Mouse (Mus musculus): Measurements from ENCODE around the gene Zfp639. TPM values are rescaled to one million over a fixed set of nuclear protein-coding genes. Genes with fewer than 3 reads are reported as not detected.

The Zfp639 gene
- polyA plus RNA-seq, 1 experiment from 2014 or later = 15.0 TPM

DNA sequence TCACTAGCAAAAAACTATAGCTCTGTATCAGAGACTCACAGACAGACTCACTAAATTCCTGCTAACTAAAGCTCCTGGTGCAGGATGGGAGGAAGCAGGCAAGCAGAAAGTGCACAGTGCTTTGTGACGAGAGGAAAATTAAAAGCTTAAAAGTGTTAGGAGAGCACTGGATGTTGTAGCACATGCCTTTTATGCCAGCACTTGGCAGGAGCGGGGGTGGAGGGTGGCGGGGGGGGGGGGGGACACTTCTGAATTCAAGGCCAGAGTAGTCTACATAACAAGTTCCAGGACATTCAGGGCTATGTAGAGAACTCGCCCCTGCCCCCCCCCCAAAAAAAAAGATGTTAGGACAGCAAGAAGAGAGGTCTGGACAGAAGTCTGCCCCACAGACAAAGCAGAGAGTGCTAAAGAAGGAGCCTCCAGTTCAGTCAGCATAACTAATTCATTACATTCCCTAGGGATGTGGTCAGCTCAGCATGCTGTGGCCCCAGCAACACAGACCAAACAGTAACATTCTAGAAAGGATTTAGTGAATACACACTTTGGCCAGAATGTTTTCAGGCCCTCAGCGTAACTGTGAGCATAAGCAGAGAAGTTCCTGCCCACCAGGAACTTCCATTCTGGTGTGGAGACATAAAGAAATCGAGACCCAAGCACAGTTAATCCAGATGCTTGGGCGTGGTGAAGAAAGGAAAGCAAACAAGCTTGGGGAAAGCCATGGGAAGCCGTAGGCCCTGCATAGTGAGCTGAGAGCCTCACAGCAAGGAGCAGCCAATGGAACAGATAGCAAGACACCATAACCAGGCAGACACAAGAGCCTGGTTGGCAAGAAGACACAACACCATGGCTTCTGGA is 14.0 kb upstream of the Zfp639 start:
- Histone ChIP-seq H3K4me3 (ENCODE audit: low read depth, low read length) (no peak overlapping the region), H3K4me2 (ENCODE audit: low read depth, low read length) (no peak overlapping the region), H3K36me3 (ENCODE audit: control insufficient read depth, insufficient read depth) (no peaks in the 10 kb centered on the region), H3K27me3 (ENCODE audit: control insufficient read depth, insufficient read depth, low read depth, low read length) (no peaks in the 10 kb centered on the region), H3K9me3 (replicated peaks; ENCODE audit: control insufficient read depth, low read length) (no peaks in the 10 kb centered on the region), H3K9ac (ENCODE audit: low read depth, low read length) (no peak overlapping the region), H3K27ac (ENCODE audit: low read length) (no peak overlapping the region), H3K4me1 (ENCODE audit: control insufficient read depth, low read depth, low read length) (no peaks in the 10 kb centered on the region; the same call in none of the 2 replicates)
- WGBS (ENCODE audit: insufficient replicate concordance) = 46% methylated on average over 8 of the region's 8 CpGs
- ATAC-seq (ENCODE audit: low read depth) = no peak

DNA sequence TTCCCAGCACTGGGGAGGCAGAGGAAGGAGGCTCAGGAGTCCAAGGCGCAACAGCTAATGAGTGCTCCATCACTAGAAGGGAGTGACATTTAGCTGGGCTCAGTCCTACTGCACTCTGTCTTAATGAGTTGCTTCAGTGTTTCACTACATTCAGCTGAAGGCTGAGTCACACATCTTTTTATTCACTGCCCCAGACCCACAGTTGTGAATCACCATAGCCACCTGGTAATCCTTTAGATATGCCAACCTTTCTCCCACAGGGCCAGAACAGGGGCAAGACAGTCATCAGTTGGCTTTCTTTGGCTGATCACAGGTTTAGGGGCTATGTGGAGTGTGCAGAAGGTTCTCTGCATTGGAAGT is 13.4 kb upstream of the Zfp639 start:
- Histone ChIP-seq H3K4me3 (ENCODE audit: low read depth, low read length) (no peak overlapping the region), H3K36me3 (ENCODE audit: control insufficient read depth, insufficient read depth) (no peaks in the 10 kb centered on the region), H3K27ac (ENCODE audit: low read length) (no peak overlapping the region), H3K9ac (ENCODE audit: low read depth, low read length) (no peak overlapping the region), H3K4me1 (ENCODE audit: control insufficient read depth, low read depth, low read length) (no peaks in the 10 kb centered on the region; the same call in none of the 2 replicates), H3K4me2 (ENCODE audit: low read depth, low read length) (no peak overlapping the region), H3K27me3 (ENCODE audit: control insufficient read depth, insufficient read depth, low read depth, low read length) (no peaks in the 10 kb centered on the region), H3K9me3 (replicated peaks; ENCODE audit: control insufficient read depth, low read length) (no peaks in the 10 kb centered on the region)
- ATAC-seq (ENCODE audit: low read depth) = no peak
- 84% methylated on average over 1 of the region's 1 CpGs for WGBS (ENCODE audit: insufficient replicate concordance)

DNA sequence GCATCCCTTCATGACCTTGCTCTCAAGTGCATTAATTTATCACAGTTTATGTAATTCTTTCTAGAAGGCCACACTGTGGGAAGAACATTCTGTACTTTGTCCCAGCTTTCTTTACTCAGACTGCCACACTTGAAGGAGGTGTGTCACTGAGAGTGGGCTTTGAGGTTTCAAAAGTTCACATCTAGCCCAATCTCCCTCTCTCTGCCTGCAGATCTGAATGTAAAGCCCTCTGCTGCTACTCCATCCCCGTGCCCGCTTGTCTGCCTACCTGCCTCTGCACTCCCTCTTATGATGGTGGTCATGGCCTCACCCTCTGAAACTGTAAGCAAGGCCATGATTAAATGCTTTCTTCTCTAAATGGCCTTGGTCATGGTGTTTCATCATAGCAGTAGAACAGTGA is 9.7 kb upstream of the Zfp639 start:
- 72% methylated on average over 2 of the region's 2 CpGs for WGBS (ENCODE audit: insufficient replicate concordance)
- no peak overlapping the region for H3K4me3 ChIP-seq (ENCODE audit: low read depth, low read length)
- ATAC-seq (ENCODE audit: low read depth) = no peak
- H3K36me3 ChIP-seq (ENCODE audit: control insufficient read depth, insufficient read depth) = no peaks in the 10 kb centered on the region
- H3K27me3 ChIP-seq (ENCODE audit: control insufficient read depth, insufficient read depth, low read depth, low read length) = no peaks in the 10 kb centered on the region
- H3K9ac ChIP-seq (ENCODE audit: low read depth, low read length) = no peak overlapping the region
- no peak overlapping the region for H3K27ac ChIP-seq (ENCODE audit: low read length)
- H3K9me3 ChIP-seq (replicated peaks; ENCODE audit: control insufficient read depth, low read length) = no peaks in the 10 kb centered on the region
- no peaks in the 10 kb centered on the region; the same call in none of the 2 replicates for H3K4me1 ChIP-seq (ENCODE audit: control insufficient read depth, low read depth, low read length)
- H3K4me2 ChIP-seq (ENCODE audit: low read depth, low read length) = no peak overlapping the region

DNA sequence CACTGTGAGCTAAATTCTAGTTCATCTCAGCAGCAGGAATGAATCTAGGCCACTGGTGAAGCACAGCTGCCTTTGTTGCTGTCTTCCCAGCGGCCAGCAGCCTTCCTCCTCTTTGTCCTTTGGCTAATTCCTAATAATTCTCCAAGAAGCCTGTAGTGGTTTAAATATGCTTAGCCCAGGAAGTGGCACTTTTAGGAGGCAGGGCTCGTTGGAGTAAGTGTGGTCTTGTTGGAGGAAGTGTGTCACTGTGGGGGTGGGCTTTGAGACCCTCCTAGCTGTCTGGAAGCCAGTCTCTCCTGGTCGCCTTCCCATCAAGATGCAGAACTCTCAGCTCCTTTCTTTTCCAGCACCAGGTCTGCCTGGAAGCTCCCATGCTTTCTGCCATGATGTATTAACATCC is 4.2 kb upstream of the Zfp639 start:
- Histone ChIP-seq H3K36me3 (ENCODE audit: control insufficient read depth, insufficient read depth) (no peaks in the 10 kb centered on the region), H3K9me3 (replicated peaks; ENCODE audit: control insufficient read depth, low read length) (no peaks in the 10 kb centered on the region), H3K4me3 (ENCODE audit: low read depth, low read length) (no peak overlapping the region), H3K9ac (ENCODE audit: low read depth, low read length) (no peak overlapping the region), H3K27ac (ENCODE audit: low read length) (no peak overlapping the region), H3K4me2 (ENCODE audit: low read depth, low read length) (no peak overlapping the region), H3K27me3 (ENCODE audit: control insufficient read depth, insufficient read depth, low read depth, low read length) (no peaks in the 10 kb centered on the region), H3K4me1 (ENCODE audit: control insufficient read depth, low read depth, low read length) (peaks cover 12% of the 10 kb centered on the region)
- WGBS (ENCODE audit: insufficient replicate concordance) = 38% methylated on average over 3 of the region's 3 CpGs
- ATAC-seq (ENCODE audit: low read depth) = no peak

DNA sequence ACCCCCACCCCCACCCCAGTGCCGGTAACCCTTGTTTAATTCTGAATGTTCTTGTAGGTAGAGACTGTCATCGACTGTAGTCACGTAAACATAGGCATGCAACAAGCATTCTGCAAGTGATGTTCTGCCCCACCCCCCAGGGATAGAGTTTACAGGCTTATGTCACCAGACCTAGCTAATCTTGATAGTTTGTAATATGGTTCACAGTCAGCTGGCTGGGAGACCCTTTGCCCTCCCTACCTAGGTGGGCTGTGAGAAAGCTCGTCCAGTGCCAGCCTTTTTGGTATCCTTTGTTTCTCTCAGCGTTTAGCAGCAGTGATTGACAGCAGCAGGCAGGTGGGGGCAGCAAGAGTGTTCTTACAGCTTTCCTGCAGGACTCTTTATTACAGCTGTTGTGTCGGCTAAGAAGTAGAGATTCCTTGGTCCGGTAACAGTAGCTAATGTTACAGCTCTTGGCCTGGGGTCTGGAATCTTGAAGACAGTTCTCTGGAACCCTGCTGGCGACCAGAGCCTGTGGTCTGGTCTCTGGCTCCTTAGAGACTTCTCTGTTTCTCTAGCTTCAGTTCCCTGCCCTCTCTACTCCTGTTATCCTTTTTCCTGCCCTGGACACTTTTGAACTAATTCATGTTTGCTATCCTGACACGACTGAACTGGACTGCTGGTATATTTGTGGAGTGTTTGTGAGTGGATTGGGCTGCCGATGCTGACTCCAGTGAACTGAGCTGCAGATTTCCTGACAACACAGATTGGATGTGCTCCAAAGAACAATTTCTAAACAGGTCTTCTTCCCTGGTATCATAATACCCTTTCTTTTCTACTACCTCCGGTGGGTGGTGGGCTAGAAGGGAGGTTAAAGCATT is 3.5 kb upstream of the Zfp639 start:
- Histone ChIP-seq H3K4me2 (ENCODE audit: low read depth, low read length) (no peak overlapping the region), H3K27me3 (ENCODE audit: control insufficient read depth, insufficient read depth, low read depth, low read length) (no peaks in the 10 kb centered on the region), H3K4me1 (ENCODE audit: control insufficient read depth, low read depth, low read length) (peaks cover 16% of the 10 kb centered on the region), H3K9me3 (replicated peaks; ENCODE audit: control insufficient read depth, low read length) (no peaks in the 10 kb centered on the region), H3K27ac (ENCODE audit: low read length) (no peak overlapping the region), H3K36me3 (ENCODE audit: control insufficient read depth, insufficient read depth) (no peaks in the 10 kb centered on the region), H3K4me3 (ENCODE audit: low read depth, low read length) (no peak overlapping the region), H3K9ac (ENCODE audit: low read depth, low read length) (no peak overlapping the region)
- no peak for ATAC-seq (ENCODE audit: low read depth)
- WGBS (ENCODE audit: insufficient replicate concordance) = 53% methylated on average over 11 of the region's 11 CpGs

DNA sequence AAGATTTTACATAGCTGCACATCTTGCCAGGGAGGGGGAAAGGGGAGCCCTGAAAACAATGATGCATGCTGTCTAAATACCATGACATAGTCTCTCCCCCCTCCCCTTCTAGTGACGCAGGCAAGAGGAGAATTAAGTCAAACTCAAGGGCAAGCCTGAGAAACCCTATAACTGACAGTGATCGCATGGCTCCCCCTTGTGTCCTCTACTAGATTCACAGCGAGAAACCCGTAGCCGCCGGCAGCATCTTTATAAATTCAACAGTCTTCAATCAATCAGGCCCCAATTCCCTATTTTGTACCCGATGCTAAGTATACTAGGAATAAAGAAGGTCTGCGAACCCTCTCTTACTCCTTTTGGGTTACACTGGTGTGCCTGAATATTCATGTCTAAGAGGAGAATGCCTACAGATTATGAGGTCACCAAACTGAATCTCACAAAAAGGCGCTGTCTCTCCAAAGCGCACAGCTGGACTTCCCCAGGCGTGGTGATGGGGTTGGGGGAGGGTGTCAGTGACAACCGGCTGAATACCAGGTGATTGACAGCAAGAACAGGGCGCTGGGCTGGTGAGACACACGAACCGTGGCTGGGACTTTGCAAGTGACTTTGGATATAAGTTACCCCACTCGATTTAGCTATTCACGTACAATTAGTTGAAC is 1.3 kb upstream of the Zfp639 start:
- no peak for ATAC-seq (ENCODE audit: low read depth)
- WGBS (ENCODE audit: insufficient replicate concordance) = 3% methylated on average over 17 of the region's 17 CpGs
- Histone ChIP-seq H3K4me1 (ENCODE audit: control insufficient read depth, low read depth, low read length) (peaks cover 34% of the 10 kb centered on the region), H3K9me3 (replicated peaks; ENCODE audit: control insufficient read depth, low read length) (no peaks in the 10 kb centered on the region), H3K4me3 (ENCODE audit: low read depth, low read length) (peak overlapping the region; percentile 25), H3K4me2 (ENCODE audit: low read depth, low read length) (peak overlapping the region; percentile 97), H3K36me3 (ENCODE audit: control insufficient read depth, insufficient read depth) (no peaks in the 10 kb centered on the region), H3K9ac (ENCODE audit: low read depth, low read length) (0 out of 2 replicates have a peak overlapping the region, but pooled peaks have one; percentile 17), H3K27me3 (ENCODE audit: control insufficient read depth, insufficient read depth, low read depth, low read length) (no peaks in the 10 kb centered on the region), H3K27ac (ENCODE audit: low read length) (no peak overlapping the region; the same call in 1 of the 2 replicates)

DNA sequence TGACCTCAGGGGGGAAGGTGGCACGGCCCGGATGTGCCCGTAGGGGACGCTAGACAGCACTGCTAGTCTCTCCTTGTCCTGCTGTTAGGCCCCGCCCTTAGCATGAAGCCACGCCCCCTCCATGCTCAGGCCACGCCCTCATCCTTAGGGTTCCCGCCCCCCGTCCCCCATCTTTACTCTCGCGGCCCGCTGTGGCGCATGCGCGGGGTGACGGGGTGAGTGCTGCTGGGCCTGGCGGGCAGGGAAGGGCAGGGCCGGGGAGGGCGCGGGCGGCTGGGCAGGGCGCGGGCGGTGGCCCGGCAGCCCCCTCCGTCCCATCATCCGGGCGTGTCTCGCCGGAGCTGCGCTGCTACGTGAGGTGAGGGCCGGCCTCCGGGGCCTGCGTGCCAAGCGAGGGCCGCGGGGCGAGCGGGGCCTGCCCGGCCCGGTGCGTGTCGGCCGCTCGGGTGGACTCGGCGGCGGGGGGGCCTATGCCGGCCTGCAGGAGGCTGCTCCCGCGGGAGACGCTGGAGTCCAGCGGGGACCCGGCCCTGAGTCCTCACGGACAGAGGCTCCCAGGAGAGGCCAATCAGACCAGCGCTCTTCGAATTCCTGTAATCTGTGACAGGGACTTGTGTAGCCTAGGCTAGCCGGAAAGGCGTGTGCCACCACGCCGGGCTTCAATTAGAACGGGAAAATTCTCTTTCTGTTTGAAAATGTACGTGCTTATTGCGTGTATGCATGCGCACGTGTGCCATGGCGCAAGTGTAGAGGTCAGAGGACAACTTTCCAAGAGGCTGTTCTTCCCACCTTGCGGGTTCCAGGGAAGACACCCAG is 524 bp downstream of the Zfp639 start:
- Histone ChIP-seq H3K9ac (ENCODE audit: low read depth, low read length) (peak overlapping the region; percentile 90), H3K4me3 (ENCODE audit: low read depth, low read length) (peak overlapping the region; percentile 90), H3K36me3 (ENCODE audit: control insufficient read depth, insufficient read depth) (no peaks in the 10 kb centered on the region; the same call in 1 of the 2 replicates), H3K9me3 (replicated peaks; ENCODE audit: control insufficient read depth, low read length) (no peaks in the 10 kb centered on the region), H3K4me2 (ENCODE audit: low read depth, low read length) (peak overlapping the region; percentile 97), H3K4me1 (ENCODE audit: control insufficient read depth, low read depth, low read length) (peaks cover 35% of the 10 kb centered on the region), H3K27ac (ENCODE audit: low read length) (peak overlapping the region; percentile 93), H3K27me3 (ENCODE audit: control insufficient read depth, insufficient read depth, low read depth, low read length) (no peaks in the 10 kb centered on the region)
- under 1% methylated on average over 67 of the region's 69 CpGs for WGBS (ENCODE audit: insufficient replicate concordance)
- peak; percentile 96 for ATAC-seq (ENCODE audit: low read depth)

DNA sequence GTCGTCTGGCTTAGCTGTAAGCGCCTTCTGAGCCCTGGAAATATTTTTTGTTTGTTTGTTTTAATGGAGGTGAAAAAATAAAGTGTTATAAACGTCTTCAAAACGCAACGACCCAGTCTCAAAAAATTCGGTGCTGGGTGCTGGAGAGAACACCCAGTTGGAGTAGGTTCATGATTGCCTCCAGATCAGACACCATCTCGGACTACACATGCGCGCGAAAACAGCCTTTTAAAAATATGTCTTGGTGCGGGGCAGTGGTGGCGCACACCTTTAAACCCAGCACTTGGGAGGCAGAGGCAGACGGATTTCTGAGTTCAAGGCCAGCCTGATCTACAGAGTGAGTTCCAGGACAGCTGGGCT is 1.1 kb downstream of the Zfp639 start:
- Histone ChIP-seq H3K4me1 (ENCODE audit: control insufficient read depth, low read depth, low read length) (peaks cover 35% of the 10 kb centered on the region), H3K36me3 (ENCODE audit: control insufficient read depth, insufficient read depth) (no peaks in the 10 kb centered on the region; the same call in 1 of the 2 replicates), H3K27me3 (ENCODE audit: control insufficient read depth, insufficient read depth, low read depth, low read length) (no peaks in the 10 kb centered on the region), H3K4me2 (ENCODE audit: low read depth, low read length) (peak overlapping the region; percentile 97), H3K4me3 (ENCODE audit: low read depth, low read length) (peak overlapping the region; percentile 90), H3K9me3 (replicated peaks; ENCODE audit: control insufficient read depth, low read length) (no peaks in the 10 kb centered on the region), H3K27ac (ENCODE audit: low read length) (peak overlapping the region; percentile 93), H3K9ac (ENCODE audit: low read depth, low read length) (peak overlapping the region; percentile 90)
- 1% methylated on average over 13 of the region's 13 CpGs for WGBS (ENCODE audit: insufficient replicate concordance)
- no peak for ATAC-seq (ENCODE audit: low read depth)

Data from liver, embryonic 16.5 days (tissue).